Mouse (Mus musculus) CH12.LX (cell line): ENCODE measurements around the gene Scyl1. TPM values are rescaled to one million over a fixed set of nuclear protein-coding genes. Genes with fewer than 3 reads are reported as not detected.

Source experiments
- DNase-seq: peaks from one replicate; pipeline ENCODE4 v3.0.0-alpha.2; 2013; ENCODE audit errors: extremely low read depth
- H3K27ac ChIP-seq: 2 replicates; pipeline ENCODE4 v1.5.1; 2012; ENCODE audit warnings: low read depth, mild to moderate bottlenecking, control low read depth, moderate library complexity; ENCODE audit not compliant: insufficient read depth
- H3K27me3 ChIP-seq: replicated peaks from 2 replicates; pipeline ENCODE3; 2012; ENCODE audit warnings: inconsistent platforms
- H3K36me3 ChIP-seq, 2 experiments: replicated peaks in 1 of 2; 2 replicates each; pipeline versions ENCODE3 to v1.6.1; 2012; ENCODE audit warnings: inconsistent platforms in 1 of 2, low read length in 1 of 2, mild to moderate bottlenecking in 1 of 2, mixed read lengths in 1 of 2, moderate library complexity in 1 of 2; ENCODE audit not compliant: control insufficient read depth in 1 of 2, insufficient read depth in 1 of 2
- H3K4me1 ChIP-seq, 2 experiments: 2 replicates each; pipeline ENCODE4 v1.6.1; 2012; ENCODE audit warnings: inconsistent platforms in 1 of 2, moderate library complexity in 1 of 2; ENCODE audit not compliant: insufficient read depth in 2 of 2, control insufficient read depth in 1 of 2
- H3K4me2 ChIP-seq: 2 replicates; pipeline ENCODE4 v1.6.1; 2012; ENCODE audit warnings: low read depth, mild to moderate bottlenecking, control low read depth; ENCODE audit not compliant: poor library complexity, insufficient read depth, severe bottlenecking
- H3K4me3 ChIP-seq, 3 experiments: fragments of 150-350 bp in 1 of 3; sonication (generic) in 1 of 3; replicated peaks in 1 of 3; 2 replicates each; pipeline versions ENCODE3 to v1.5.1; 2011 to 2012; ENCODE audit warnings: low read depth in 2 of 3, low read length in 2 of 3, mild to moderate bottlenecking in 2 of 3, moderate library complexity in 2 of 3, control low read depth in 1 of 3, improper control_type of control experiment in 1 of 3, inconsistent platforms in 1 of 3, mixed read lengths in 1 of 3; ENCODE audit not compliant: poor library complexity in 1 of 3
- H3K79me2 ChIP-seq: replicated peaks from 2 replicates; pipeline ENCODE4 v1.6.1; 2012; ENCODE audit warnings: mild to moderate bottlenecking, moderate library complexity; ENCODE audit not compliant: control insufficient read depth, poor library complexity, insufficient read depth, severe bottlenecking; ENCODE audit errors: extremely low read depth
- H3K9ac ChIP-seq: 2 replicates; pipeline ENCODE4 v1.6.1; 2012; ENCODE audit warnings: low read depth, mild to moderate bottlenecking, control low read depth, moderate library complexity; ENCODE audit not compliant: insufficient read depth
- H3K9me3 ChIP-seq: replicated peaks from 2 replicates; pipeline ENCODE3; 2012; ENCODE audit warnings: low read length, inconsistent platforms, mixed read lengths
- CHD1 ChIP-seq: IDR thresholded peaks from 2 replicates; pipeline ENCODE4 v1.6.1; 2012; ENCODE audit warnings: low read depth, low read length, improper control_type of control experiment, inconsistent platforms
- CHD2 ChIP-seq: IDR thresholded peaks from 2 replicates; pipeline ENCODE4 v1.6.1; 2011; ENCODE audit warnings: low read length, improper control_type of control experiment
- CTCF ChIP-seq, 2 experiments: IDR thresholded peaks in 1 of 2; conservative IDR thresholded peaks in 1 of 2; 2 replicates each; pipeline ENCODE4 v1.5.1; 2011 to 2012; ENCODE audit warnings: low read depth in 2 of 2, low read length in 2 of 2, improper control_type of control experiment in 1 of 2, inconsistent platforms in 1 of 2, mild to moderate bottlenecking in 1 of 2, moderate library complexity in 1 of 2
- E2F4 ChIP-seq: IDR thresholded peaks from 2 replicates; pipeline ENCODE4 v1.6.1; 2011; ENCODE audit warnings: low read depth, low read length, improper control_type of control experiment; ENCODE audit not compliant: insufficient replicate concordance
- EP300 ChIP-seq: IDR thresholded peaks from 2 replicates; pipeline ENCODE4 v1.6.1; 2011; ENCODE audit warnings: low read length, improper control_type of control experiment
- ETS1 ChIP-seq: conservative IDR thresholded peaks from 2 replicates; pipeline ENCODE4 v1.6.1; 2012; ENCODE audit warnings: low read depth, mild to moderate bottlenecking, inconsistent platforms, low read length, improper control_type of control experiment, moderate library complexity
- GABPA ChIP-seq: IDR thresholded peaks from 2 replicates; pipeline ENCODE4 v1.6.1; 2012; ENCODE audit warnings: low read depth, low read length, improper control_type of control experiment, inconsistent platforms; ENCODE audit not compliant: insufficient replicate concordance
- IRF4 ChIP-seq: IDR thresholded peaks from 2 replicates; pipeline ENCODE4 v1.6.1; 2014; ENCODE audit warnings: low read depth, mild to moderate bottlenecking, inconsistent platforms, low read length, improper control_type of control experiment
- JUN ChIP-seq: IDR thresholded peaks from 2 replicates; pipeline ENCODE4 v1.6.1; 2011; ENCODE audit warnings: low read depth, mild to moderate bottlenecking, low read length, improper control_type of control experiment, moderate library complexity; ENCODE audit not compliant: insufficient read depth
- KAT2A ChIP-seq: IDR thresholded peaks from 2 replicates; pipeline ENCODE4 v1.6.1; 2012; ENCODE audit warnings: low read length, improper control_type of control experiment, inconsistent platforms; ENCODE audit not compliant: insufficient replicate concordance
- MAFK ChIP-seq: IDR thresholded peaks from 2 replicates; pipeline ENCODE4 v1.6.1; 2011; ENCODE audit warnings: low read length, improper control_type of control experiment; ENCODE audit not compliant: insufficient replicate concordance
- MAX ChIP-seq: IDR thresholded peaks from 2 replicates; pipeline ENCODE4 v1.6.1; 2011; ENCODE audit warnings: low read length, improper control_type of control experiment
- MEF2A ChIP-seq: IDR thresholded peaks from 2 replicates; pipeline ENCODE4 v1.6.1; 2014; ENCODE audit warnings: low read depth, mild to moderate bottlenecking, inconsistent platforms, low read length, improper control_type of control experiment, borderline replicate concordance
- MXI1 ChIP-seq: IDR thresholded peaks from 2 replicates; pipeline ENCODE4 v1.6.1; 2011; ENCODE audit warnings: mild to moderate bottlenecking, low read depth, low read length, improper control_type of control experiment
- MYC ChIP-seq: IDR thresholded peaks from 2 replicates; pipeline ENCODE4 v1.6.1; 2011; ENCODE audit warnings: low read depth, mild to moderate bottlenecking, improper control_type of control experiment, low read length
- NELFE ChIP-seq: IDR thresholded peaks from 2 replicates; pipeline ENCODE4 v1.6.1; 2011; ENCODE audit warnings: low read depth, low read length, improper control_type of control experiment
- NRF1 ChIP-seq: IDR thresholded peaks from 2 replicates; pipeline ENCODE4 v1.6.1; 2014; ENCODE audit warnings: low read depth, mild to moderate bottlenecking, inconsistent platforms, low read length, improper control_type of control experiment, moderate library complexity
- PAX5 ChIP-seq: IDR thresholded peaks from 2 replicates; pipeline ENCODE4 v1.6.1; 2012; ENCODE audit warnings: low read length, inconsistent platforms, mixed read lengths
- RAD21 ChIP-seq: IDR thresholded peaks from 2 replicates; pipeline ENCODE4 v1.6.1; 2011; ENCODE audit warnings: low read depth, mild to moderate bottlenecking, low read length, improper control_type of control experiment, moderate library complexity
- SIN3A ChIP-seq: IDR thresholded peaks from 2 replicates; pipeline ENCODE4 v1.6.1; 2012; ENCODE audit warnings: low read length, improper control_type of control experiment, inconsistent platforms
- SMC3 ChIP-seq: IDR thresholded peaks from 2 replicates; pipeline ENCODE4 v1.6.1; 2011; ENCODE audit warnings: low read depth, low read length, improper control_type of control experiment
- TBP ChIP-seq: conservative IDR thresholded peaks from 2 replicates; pipeline ENCODE4 v1.6.1; 2011; ENCODE audit warnings: low read depth, low read length, improper control_type of control experiment
- TCF12 ChIP-seq: IDR thresholded peaks from 2 replicates; pipeline ENCODE4 v1.6.1; 2014; ENCODE audit warnings: low read depth, mild to moderate bottlenecking, inconsistent platforms, low read length, improper control_type of control experiment
- ZC3H11A ChIP-seq: IDR thresholded peaks from 2 replicates; pipeline ENCODE4 v1.6.1; 2012; ENCODE audit warnings: low read depth, mild to moderate bottlenecking, inconsistent platforms, low read length, improper control_type of control experiment
- ZNF384 ChIP-seq: IDR thresholded peaks from 2 replicates; pipeline ENCODE4 v1.6.1; 2012; ENCODE audit warnings: low read depth, low read length, improper control_type of control experiment, inconsistent platforms
- dilution Hi-C: fragments of 300-500 bp; cut with MboI; formaldehyde crosslinking; loops from 2 replicates; pipeline ENCODE4 v1.14.3; 2020; ENCODE audit warnings: low sequenced_read_pairs; ENCODE audit not compliant: extremely low pct_unique_long_range_greater_than_20kb, extremely low pct_ligation_motif_present
- in situ Hi-C: fragments of 300-500 bp; cut with MboI; formaldehyde crosslinking; loops from 3 replicates; pipeline ENCODE4 v1.14.3; 2019; ENCODE audit warnings: low sequenced_read_pairs, low pct_ligation_motif_present, low pct_unique_long_range_greater_than_20kb, mixed read lengths
- polyA plus RNA-seq: library from polyadenylated mRNA; unstranded; fragments of >175 nt; gene quantifications from 2 replicates; pipeline ENCODE4 v1.2.1, GENCODE M21; 2012; ENCODE audit warnings: low read depth; ENCODE audit not compliant: insufficient read length
- total RNA-seq, 2 experiments: library from RNA; depleted of rRNA; stranded (reverse); fragments of 300-350 nt in 1 of 2; fragments of >200 nt in 1 of 2; gene quantifications; 2 replicates each; pipeline ENCODE4 v1.2.3; 2012 to 2014

Gene Scyl1
- total and polyA plus RNA-seq, 3 experiments = 35.1 to 56.1 (median 49.8) TPM

- no peak overlapping the region for H3K9ac ChIP-seq
- peak overlapping the region; percentile 53; the same call in 1 of the 2 replicates for H3K27ac ChIP-seq
- peak; percentile 74 for TF ChIP-seq SIN3A
- no peak for TF ChIP-seq MYC
- TF ChIP-seq, all 38 proteins: peak for 1
- Histone ChIP-seq H3K27me3 (no peaks in the 10 kb centered on the region), H3K9me3 (no peaks in the 10 kb centered on the region), H3K79me2 (no peaks in the 10 kb centered on the region), H3K4me1 (peaks cover 21 to 46% of the 10 kb centered on the region in 2 experiments), H3K36me3 (peaks cover 44 to 93% of the 10 kb centered on the region in 2 experiments), H3K4me3 (no peak overlapping the region), H3K4me2 (peak overlapping the region; percentile 5; the same call in 1 of the 2 replicates)
- in situ Hi-C loops = no loop called here
- peak; percentile 66 for DNase-seq
- dilution Hi-C loops = no loop called here
These were observed 57.5 kb downstream of the Scyl1 start for GRCm38 (mm10) chr19:5713730-5714129.

- Histone ChIP-seq H3K27me3 (no peaks in the 10 kb centered on the region), H3K36me3 (peaks cover 43 to 93% of the 10 kb centered on the region in 2 experiments), H3K9ac (no peak overlapping the region), H3K9me3 (no peaks in the 10 kb centered on the region), H3K4me2 (peak overlapping the region; percentile 5; the same call in 1 of the 2 replicates), H3K4me1 (peaks cover 21 to 46% of the 10 kb centered on the region in 2 experiments), H3K4me3 (no peak overlapping the region), H3K27ac (peak overlapping the region; percentile 53; the same call in 1 of the 2 replicates), H3K79me2 (no peaks in the 10 kb centered on the region)
- dilution Hi-C loops = no loop called here
- TF ChIP-seq ZC3H11A = no peak
- TF ChIP-seq EP300 = no peak
- TF ChIP-seq TBP = no peak
- no peak for TF ChIP-seq KAT2A
- no peak for TF ChIP-seq MEF2A
- TF ChIP-seq MAX = no peak
- TF ChIP-seq MAFK = no peak
- TF ChIP-seq CHD1 = no peak
- no peak for TF ChIP-seq JUN
- no peak for TF ChIP-seq RAD21
- TF ChIP-seq GABPA = no peak
- in situ Hi-C loops = no loop called here
- DNase-seq = no peak
These were observed 58.0 kb downstream of the Scyl1 start for GRCm38 (mm10) chr19:5713255-5713654.

- in situ Hi-C loops (no loop called here), dilution Hi-C loops (no loop called here)
- no peaks in the 10 kb centered on the region for H3K79me2 ChIP-seq
- H3K9me3 ChIP-seq = no peaks in the 10 kb centered on the region
- no peak overlapping the region for H3K4me2 ChIP-seq
- peak overlapping the region; percentile 57 for H3K27ac ChIP-seq
- DNase-seq = no peak
- H3K27me3 ChIP-seq = no peaks in the 10 kb centered on the region
- no peak overlapping the region for H3K9ac ChIP-seq
- peaks cover 21 to 46% of the 10 kb centered on the region in 2 experiments for H3K4me1 ChIP-seq
- H3K4me3 ChIP-seq = no peak overlapping the region
- peaks cover 47 to 91% of the 10 kb centered on the region in 2 experiments for H3K36me3 ChIP-seq
- TF ChIP-seq SIN3A (peak; percentile 50; the same call in 1 of the 2 replicates), MAX (no peak), TCF12 (no peak), MAFK (no peak), PAX5 (no peak), ZNF384 (no peak), CHD2 (no peak), EP300 (peak; percentile 84), CTCF (conservative IDR thresholded peaks at IDR 0.05 in 1 of 2, IDR thresholded peaks at IDR 0.05 in 1 of 2; ENCODE audit: low read depth in 2 of 2, low read length in 2 of 2) (no peak), NRF1 (no peak), NELFE (no peak), IRF4 (peak; percentile 94), KAT2A (0 out of 2 replicates have a peak, but pooled peaks have one; percentile 21), MXI1 (no peak), CHD1 (no peak), SMC3 (no peak), ETS1 (no peak), TBP (no peak), E2F4 (no peak)
These were observed 59.2 kb downstream of the Scyl1 start for GRCm38 (mm10) chr19:5711907-5712460.
